Mouse (Mus musculus): Measurements from ENCODE around the gene Armc9. TPM values are rescaled to one million over a fixed set of nuclear protein-coding genes. Genes with fewer than 3 reads are reported as not detected.

Gene Armc9
- total RNA-seq, 1 experiment = 12.6 TPM

GRCm38 (mm10) chr1:86245301-86246085, 90.9 kb downstream of the Armc9 start:
- H3K36me3 ChIP-seq (ENCODE audit: control insufficient read depth, insufficient read depth, low read length, poor library complexity, severe bottlenecking) = no peaks in the 10 kb centered on the region; the same call in 1 of the 2 replicates
- H3K9ac ChIP-seq (ENCODE audit: insufficient read depth, low read depth, low read length, poor library complexity, severe bottlenecking) = no peak overlapping the region
- H3K9me3 ChIP-seq (ENCODE audit: control insufficient read depth, insufficient read depth, low read depth, low read length) = no peaks in the 10 kb centered on the region
- in situ Hi-C loops (cut with MboI; ENCODE audit: low sequenced_read_pairs in 2 of 2, unreplicated experiment in 2 of 2) = no loop called here
- TF ChIP-seq ZC3H11A (IDR thresholded peaks at IDR 0.05; ENCODE audit: borderline replicate concordance, low read depth, low read length) (no peak), MAFK (IDR thresholded peaks at IDR 0.05; ENCODE audit: insufficient read depth, low read depth, low read length) (no peak), HCFC1 (IDR thresholded peaks at IDR 0.05; ENCODE audit: borderline replicate concordance, insufficient read depth, low read length) (no peak), ZNF384 (IDR thresholded peaks at IDR 0.05; ENCODE audit: low read depth, low read length) (no peak), CHD2 (IDR thresholded peaks at IDR 0.05; ENCODE audit: low read depth, low read length) (no peak)
- no peak overlapping the region for H3K4me3 ChIP-seq (ENCODE audit: insufficient read depth in 1 of 2, low read depth in 1 of 2, low read length in 2 of 2, poor library complexity in 1 of 2, severe bottlenecking in 1 of 2)
- DNase-seq (ENCODE audit: low read depth, low spot score) = no peak
- H3K4me1 ChIP-seq (ENCODE audit: control insufficient read depth in 2 of 2, insufficient read depth in 2 of 2, low read length in 2 of 2, poor library complexity in 1 of 2) = peaks cover 0 to 2% of the 10 kb centered on the region in 2 experiments; a peak in 1 of 4 replicates
- H3K27ac ChIP-seq (ENCODE audit: insufficient read depth, low read depth, low read length, poor library complexity, severe bottlenecking) = no peak overlapping the region

GRCm38 (mm10) chr1:86253410-86253809, 98.8 kb downstream of the Armc9 start:
- Histone ChIP-seq H3K4me3 (ENCODE audit: insufficient read depth in 1 of 2, low read depth in 1 of 2, low read length in 2 of 2, poor library complexity in 1 of 2, severe bottlenecking in 1 of 2) (no peak overlapping the region), H3K9me3 (ENCODE audit: control insufficient read depth, insufficient read depth, low read depth, low read length) (no peaks in the 10 kb centered on the region), H3K9ac (ENCODE audit: insufficient read depth, low read depth, low read length, poor library complexity, severe bottlenecking) (no peak overlapping the region), H3K36me3 (ENCODE audit: control insufficient read depth, insufficient read depth, low read length, poor library complexity, severe bottlenecking) (no peaks in the 10 kb centered on the region; the same call in 1 of the 2 replicates), H3K27ac (ENCODE audit: insufficient read depth, low read depth, low read length, poor library complexity, severe bottlenecking) (no peak overlapping the region), H3K4me1 (ENCODE audit: control insufficient read depth in 2 of 2, insufficient read depth in 2 of 2, low read length in 2 of 2, poor library complexity in 1 of 2) (peaks cover 2 to 6% of the 10 kb centered on the region in 2 experiments; a peak in 1 of 4 replicates)
- no peak for DNase-seq (ENCODE audit: low read depth, low spot score)
- in situ Hi-C loops (cut with MboI; ENCODE audit: low sequenced_read_pairs in 2 of 2, unreplicated experiment in 2 of 2) = no loop called here
- TF ChIP-seq ZC3H11A (IDR thresholded peaks at IDR 0.05; ENCODE audit: borderline replicate concordance, low read depth, low read length) (no peak), ZNF384 (IDR thresholded peaks at IDR 0.05; ENCODE audit: low read depth, low read length) (no peak), HCFC1 (IDR thresholded peaks at IDR 0.05; ENCODE audit: borderline replicate concordance, insufficient read depth, low read length) (no peak), MAFK (IDR thresholded peaks at IDR 0.05; ENCODE audit: insufficient read depth, low read depth, low read length) (no peak), CHD2 (IDR thresholded peaks at IDR 0.05; ENCODE audit: low read depth, low read length) (no peak)

- Histone ChIP-seq H3K36me3 (ENCODE audit: control insufficient read depth, insufficient read depth, low read length, poor library complexity, severe bottlenecking) (no peaks in the 10 kb centered on the region), H3K4me3 (ENCODE audit: insufficient read depth in 1 of 2, low read depth in 1 of 2, low read length in 2 of 2, poor library complexity in 1 of 2, severe bottlenecking in 1 of 2) (no peak overlapping the region), H3K4me1 (ENCODE audit: control insufficient read depth in 2 of 2, insufficient read depth in 2 of 2, low read length in 2 of 2, poor library complexity in 1 of 2) (peaks cover 2 to 3% of the 10 kb centered on the region in 2 experiments; a peak in 1 of 4 replicates), H3K9me3 (ENCODE audit: control insufficient read depth, insufficient read depth, low read depth, low read length) (no peaks in the 10 kb centered on the region), H3K9ac (ENCODE audit: insufficient read depth, low read depth, low read length, poor library complexity, severe bottlenecking) (no peak overlapping the region), H3K27ac (ENCODE audit: insufficient read depth, low read depth, low read length, poor library complexity, severe bottlenecking) (no peak overlapping the region)
- DNase-seq (ENCODE audit: low read depth, low spot score) = no peak
- TF ChIP-seq MAFK (IDR thresholded peaks at IDR 0.05; ENCODE audit: insufficient read depth, low read depth, low read length) = no peak
- no peak for TF ChIP-seq ZC3H11A (IDR thresholded peaks at IDR 0.05; ENCODE audit: borderline replicate concordance, low read depth, low read length)
- TF ChIP-seq ZNF384 (IDR thresholded peaks at IDR 0.05; ENCODE audit: low read depth, low read length) = no peak
- no peak for TF ChIP-seq HCFC1 (IDR thresholded peaks at IDR 0.05; ENCODE audit: borderline replicate concordance, insufficient read depth, low read length)
- TF ChIP-seq CHD2 (IDR thresholded peaks at IDR 0.05; ENCODE audit: low read depth, low read length) = no peak
- in situ Hi-C loops (cut with MboI; ENCODE audit: low sequenced_read_pairs in 2 of 2, unreplicated experiment in 2 of 2) = no loop called here
Measured at GRCm38 (mm10) chr1:86256311-86256710, 101.7 kb downstream of the Armc9 start.

- no peak for TF ChIP-seq MAFK (IDR thresholded peaks at IDR 0.05; ENCODE audit: insufficient read depth, low read depth, low read length)
- TF ChIP-seq ZC3H11A (IDR thresholded peaks at IDR 0.05; ENCODE audit: borderline replicate concordance, low read depth, low read length) = no peak
- no peak for TF ChIP-seq CHD2 (IDR thresholded peaks at IDR 0.05; ENCODE audit: low read depth, low read length)
- no peak for TF ChIP-seq ZNF384 (IDR thresholded peaks at IDR 0.05; ENCODE audit: low read depth, low read length)
- no peak for TF ChIP-seq HCFC1 (IDR thresholded peaks at IDR 0.05; ENCODE audit: borderline replicate concordance, insufficient read depth, low read length)
- DNase-seq (ENCODE audit: low read depth, low spot score) = no peak
- Histone ChIP-seq H3K27ac (ENCODE audit: insufficient read depth, low read depth, low read length, poor library complexity, severe bottlenecking) (no peak overlapping the region; the same call in 1 of the 2 replicates), H3K9ac (ENCODE audit: insufficient read depth, low read depth, low read length, poor library complexity, severe bottlenecking) (no peak overlapping the region), H3K4me1 (ENCODE audit: control insufficient read depth in 2 of 2, insufficient read depth in 2 of 2, low read length in 2 of 2, poor library complexity in 1 of 2) (peaks cover 2 to 3% of the 10 kb centered on the region in 2 experiments; a peak in 1 of 4 replicates), H3K9me3 (ENCODE audit: control insufficient read depth, insufficient read depth, low read depth, low read length) (no peaks in the 10 kb centered on the region), H3K4me3 (ENCODE audit: insufficient read depth in 1 of 2, low read depth in 1 of 2, low read length in 2 of 2, poor library complexity in 1 of 2, severe bottlenecking in 1 of 2) (no peak overlapping the region), H3K36me3 (ENCODE audit: control insufficient read depth, insufficient read depth, low read length, poor library complexity, severe bottlenecking) (no peaks in the 10 kb centered on the region)
- in situ Hi-C loops (cut with MboI; ENCODE audit: low sequenced_read_pairs in 2 of 2, unreplicated experiment in 2 of 2) = no loop called here
Measured at GRCm38 (mm10) chr1:86257228-86257627, 102.6 kb downstream of the Armc9 start.
